Mouse (Mus musculus) right cerebral cortex, postnatal 10 days (tissue): ENCODE measurements at regions not wholly inside any gene's neighbourhood (a gene's known extent, or its start where the extent isn't known, plus 50 kb on each side); places are given as distances from the start of the nearest gene placed in this dataset.
A peak's percentile ranks its signal among the peaks of the same experiment; 100 is the strongest.

ENCODE experiments used
- DNase-seq, 2 experiments: peaks; one replicate each; pipeline ENCODE4 v3.0.0; 2021; ENCODE audit warnings: low spot score in 2 of 2

- DNase-seq = no peak
Measured at GRCm38 (mm10) chr15:61411821-61412220, 489.0 kb upstream of the A1bg start.

DNA sequence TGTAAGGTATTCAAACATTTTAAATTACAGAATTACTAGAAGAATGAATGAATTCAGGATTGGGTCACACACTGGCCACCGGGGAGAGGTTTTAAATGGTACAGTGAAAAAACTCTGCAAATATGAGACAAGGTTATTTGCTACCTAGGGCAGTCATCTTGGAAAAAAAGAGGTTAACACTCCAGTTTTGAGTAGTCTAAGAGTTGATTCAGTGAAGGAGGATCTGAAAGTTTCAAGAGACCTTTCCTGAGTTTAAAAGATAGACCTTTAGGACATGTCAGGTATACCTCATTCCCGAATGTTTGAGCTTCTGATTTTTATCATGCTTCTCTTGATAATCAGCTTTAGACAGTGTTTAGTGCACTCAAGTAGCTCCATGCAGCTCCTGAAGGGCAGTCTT, 488.0 kb upstream of the A1bg start:
- DNase-seq = no peak

DNA sequence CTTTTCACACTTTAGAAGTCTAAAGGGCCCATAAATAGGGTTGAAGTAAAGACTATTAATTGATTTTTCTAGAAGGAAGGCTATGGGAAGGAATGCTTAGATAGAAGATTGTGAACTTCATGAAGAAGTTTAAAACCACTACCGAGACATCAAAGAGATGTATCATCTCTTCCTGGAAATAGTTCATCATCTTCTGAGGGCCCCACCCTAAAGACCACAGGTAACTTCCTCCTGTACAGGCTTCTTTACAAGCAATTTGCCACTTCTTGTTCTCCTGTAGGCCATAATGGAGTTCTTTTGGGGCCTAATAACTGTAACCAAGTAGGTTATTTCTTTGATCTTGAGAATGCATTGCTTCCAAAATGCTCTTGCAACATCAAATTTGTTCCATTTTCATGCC, 485.8 kb upstream of the A1bg start:
- DNase-seq = no peak

GRCm38 (mm10) chr15:61400720-61401119, 477.9 kb upstream of the A1bg start:
- no peak for DNase-seq

GRCm38 (mm10) chr15:61399971-61400370, 477.2 kb upstream of the A1bg start:
- no peak for DNase-seq

DNA sequence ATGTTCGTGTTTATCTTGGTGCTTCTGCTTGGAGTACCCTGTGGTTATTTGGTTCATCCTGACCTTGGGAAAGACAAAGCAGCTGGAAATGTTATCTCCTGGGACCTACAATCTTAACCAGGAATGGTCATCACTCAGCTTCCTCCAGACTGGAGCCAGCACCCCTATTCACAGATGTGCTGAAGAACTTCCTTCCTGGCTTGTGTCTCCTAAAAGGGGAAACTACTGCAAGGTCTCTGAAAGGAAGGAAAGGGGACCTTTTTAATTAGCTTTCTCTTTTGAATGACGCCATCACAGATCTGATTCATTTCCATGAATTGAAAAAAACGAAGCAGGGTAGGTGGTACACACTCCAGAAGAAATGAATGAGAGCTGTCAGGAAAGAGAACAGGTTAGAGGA, 476.0 kb upstream of the A1bg start:
- DNase-seq = no peak

DNA sequence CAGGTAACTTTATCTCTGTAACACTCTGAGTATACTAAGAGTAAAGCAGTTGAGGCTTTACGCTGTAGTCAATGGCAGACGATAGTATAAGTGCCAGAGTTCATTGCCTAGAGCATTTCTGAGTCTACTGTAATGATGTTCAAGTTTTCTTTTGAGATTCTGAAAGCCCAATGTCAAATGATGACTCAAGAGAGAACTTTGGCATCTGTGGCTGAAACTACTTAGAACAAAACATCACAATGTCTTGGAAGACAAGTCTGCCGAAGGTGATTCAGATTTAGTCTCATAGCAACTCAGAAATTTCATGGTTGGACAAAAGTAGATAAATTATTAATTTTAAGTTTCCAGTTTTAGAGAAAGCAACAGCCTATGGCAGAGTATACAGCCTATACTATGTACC, 474.2 kb upstream of the A1bg start:
- DNase-seq = no peak

DNA sequence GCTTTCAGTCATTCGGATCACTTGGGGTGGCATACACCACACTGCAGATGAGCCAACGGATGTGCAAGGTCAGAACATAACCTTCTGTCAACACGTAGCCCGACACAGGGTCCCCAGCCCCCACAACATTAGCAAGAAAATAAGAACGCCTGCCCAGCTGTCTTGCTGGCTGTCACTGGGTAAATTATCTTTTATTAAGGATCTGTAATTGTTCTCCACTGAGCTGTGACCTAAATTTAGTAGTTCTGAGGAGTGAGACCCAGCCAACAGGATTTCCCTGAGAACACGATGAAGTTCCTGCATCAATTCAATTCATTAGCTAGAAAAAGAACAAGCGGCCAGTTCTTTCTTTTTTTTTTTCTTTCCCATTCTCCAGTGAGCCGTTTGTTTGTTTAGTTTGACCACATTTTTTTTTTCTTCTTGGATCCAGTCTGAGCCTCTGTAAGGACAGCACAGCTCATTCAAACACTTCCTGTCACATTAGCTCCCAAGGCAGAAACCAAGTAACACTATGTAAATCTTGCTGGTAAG, 472.5 kb upstream of the A1bg start:
- DNase-seq = peak; percentile 26 to 46

DNA sequence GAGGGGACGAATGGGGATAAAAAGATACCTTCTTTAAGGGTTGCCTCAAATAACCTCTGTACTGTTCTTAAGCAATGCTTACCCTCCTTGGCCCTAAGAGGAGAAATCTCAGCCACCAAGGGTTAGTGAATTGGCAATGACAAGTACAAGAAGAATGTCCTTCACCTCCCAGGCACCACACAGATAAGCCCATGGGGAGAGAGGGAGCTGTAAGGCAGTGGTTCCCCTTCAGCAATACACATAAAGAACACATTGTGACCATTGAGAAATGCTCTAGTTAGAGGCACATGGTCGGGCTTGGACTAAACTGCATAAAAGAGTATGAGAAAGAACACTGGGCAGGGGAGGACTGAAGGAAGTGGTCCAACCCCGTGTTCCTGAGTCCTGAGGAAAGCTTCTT, 457.9 kb upstream of the A1bg start:
- DNase-seq = no peak

DNA sequence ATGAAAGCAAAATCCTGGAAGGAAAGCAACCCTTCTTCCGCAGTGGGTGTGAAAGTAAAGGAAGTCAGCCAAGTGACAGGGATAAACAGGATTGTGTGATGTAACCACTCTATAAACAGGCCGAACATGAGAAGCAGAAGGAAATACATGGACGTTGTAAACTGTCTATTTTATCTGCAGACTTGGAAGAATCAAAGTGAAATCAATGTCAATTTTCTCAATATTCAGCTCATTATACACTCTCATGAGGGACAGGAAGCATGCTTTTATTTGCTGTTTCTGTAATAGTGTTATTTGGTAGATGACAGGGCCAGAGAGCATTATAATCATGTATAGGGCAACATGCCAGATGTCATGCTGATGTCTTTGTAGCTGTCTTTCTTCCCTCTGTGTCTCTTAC, 443.5 kb upstream of the A1bg start:
- no peak for DNase-seq

DNA sequence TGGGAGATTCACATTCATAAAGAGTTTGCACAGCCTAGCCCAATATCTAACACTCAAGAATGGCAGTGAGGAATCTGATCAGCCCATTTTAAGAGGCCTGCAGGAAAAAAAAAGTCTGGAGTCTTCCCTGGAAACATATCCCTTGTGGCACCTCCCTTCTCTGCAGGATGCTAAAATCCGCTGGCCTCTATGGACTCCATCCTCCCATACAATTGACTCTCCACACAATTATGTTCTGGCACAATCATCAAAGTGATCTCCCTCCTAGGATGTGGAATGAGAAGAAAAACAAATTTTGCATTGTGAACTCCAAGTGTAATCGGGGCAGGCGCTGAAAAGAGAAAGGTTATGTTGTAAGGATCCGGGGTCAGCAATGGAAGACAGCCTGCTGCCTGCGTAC, 442.7 kb upstream of the A1bg start:
- no peak for DNase-seq

- DNase-seq = no peak
Measured at GRCm38 (mm10) chr15:61364461-61364860, 441.6 kb upstream of the A1bg start.

GRCm38 (mm10) chr15:61361254-61361653, 438.4 kb upstream of the A1bg start:
- DNase-seq = no peak

GRCm38 (mm10) chr15:61355344-61355743, 432.5 kb upstream of the A1bg start:
- DNase-seq = no peak

GRCm38 (mm10) chr15:61351729-61352342, 429.0 kb upstream of the A1bg start:
- no peak for DNase-seq

DNA sequence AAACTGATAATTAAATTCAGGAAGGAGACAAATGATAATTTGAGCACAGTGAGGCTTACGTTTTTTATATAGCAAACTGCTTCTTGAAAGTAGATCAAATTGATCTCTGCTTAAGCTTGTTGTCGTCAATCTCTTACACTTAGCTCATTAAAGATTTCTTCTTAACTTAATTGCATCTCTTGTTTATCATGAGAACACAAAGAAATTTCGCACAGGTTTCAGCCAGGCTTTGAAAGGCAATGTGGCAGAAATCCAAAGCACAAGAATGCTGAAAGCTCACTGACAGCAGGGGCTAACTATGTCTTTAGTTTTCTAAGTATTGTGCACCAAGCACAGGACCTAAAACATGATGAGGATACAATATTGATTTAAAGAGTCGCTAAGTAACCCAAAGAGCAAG, 422.3 kb upstream of the A1bg start:
- no peak for DNase-seq

GRCm38 (mm10) chr15:61342618-61343017, 419.8 kb upstream of the A1bg start:
- no peak for DNase-seq

- no peak for DNase-seq
Measured at GRCm38 (mm10) chr15:61327925-61328324, 405.1 kb upstream of the A1bg start.

DNA sequence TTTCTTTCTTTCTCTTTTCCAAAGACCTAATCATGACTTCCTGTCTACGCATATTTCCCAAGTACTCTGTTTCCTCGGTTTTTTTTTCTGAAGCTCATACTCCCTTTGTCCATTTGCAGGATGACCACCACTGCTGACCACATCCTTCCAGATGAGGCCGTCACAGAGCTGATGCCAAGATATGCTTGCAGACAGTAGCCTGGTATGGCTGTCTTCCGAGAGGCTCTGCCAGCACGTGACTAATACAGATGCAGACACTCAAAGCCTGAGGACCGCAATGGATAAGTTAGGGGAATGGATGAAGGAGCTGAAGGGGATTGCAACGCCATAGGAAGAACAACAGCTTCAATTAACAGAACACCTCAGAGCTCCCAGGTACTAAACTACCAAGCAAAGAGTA, 399.4 kb upstream of the A1bg start:
- DNase-seq = no peak

GRCm38 (mm10) chr15:61309452-61310165, 386.8 kb upstream of the A1bg start:
- DNase-seq = no peak

GRCm38 (mm10) chr15:61308936-61309335, 386.1 kb upstream of the A1bg start:
- DNase-seq = no peak

- no peak for DNase-seq
Measured at GRCm38 (mm10) chr15:61304546-61304945, 381.7 kb upstream of the A1bg start.

DNA sequence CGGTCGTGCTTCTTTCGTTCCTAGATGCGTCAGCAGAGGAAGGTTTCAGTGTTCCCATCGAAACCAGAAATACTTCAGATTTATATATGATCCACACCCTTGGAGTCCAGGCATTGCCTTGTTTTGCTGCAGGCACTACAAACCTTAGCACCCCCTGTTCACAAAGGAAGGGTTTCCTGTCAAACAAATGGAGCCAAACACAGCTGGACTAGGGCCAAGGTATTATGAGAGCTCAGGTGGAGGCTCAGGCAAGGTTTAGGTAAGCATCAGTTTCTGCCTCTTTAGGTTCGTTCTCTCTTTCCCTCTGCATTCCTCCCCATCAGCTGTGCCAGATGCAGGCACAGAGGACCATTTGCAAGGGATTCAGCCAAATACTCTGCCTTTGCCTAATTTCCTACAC, 377.0 kb upstream of the A1bg start:
- no peak for DNase-seq
